Mouse (Mus musculus): ENCODE data around the gene Zfp462. TPM values are rescaled to one million over a fixed set of nuclear protein-coding genes. Genes with fewer than 3 reads are reported as not detected.

Zfp462 gene
- polyA plus RNA-seq, 1 experiment from 2014 or later = 0.21 TPM

- WGBS (ENCODE audit: insufficient replicate concordance) = 73% methylated on average over 3 of the region's 3 CpGs
- H3K9me3 ChIP-seq (replicated peaks) = no peaks in the 10 kb centered on the region
- no peak overlapping the region for H3K27ac ChIP-seq (replicated peaks)
- no peak overlapping the region for H3K4me2 ChIP-seq
- H3K36me3 ChIP-seq (replicated peaks) = no peaks in the 10 kb centered on the region
- H3K4me3 ChIP-seq (replicated peaks) = no peak overlapping the region
- H3K27me3 ChIP-seq = no peaks in the 10 kb centered on the region
- no peak overlapping the region for H3K9ac ChIP-seq
- H3K4me1 ChIP-seq (replicated peaks) = no peaks in the 10 kb centered on the region
- no peak for ATAC-seq (ENCODE audit: insufficient read depth)
Observed at GRCm38 (mm10) chr4:55088153-55088552, 143.3 kb downstream of the Zfp462 start.

GRCm38 (mm10) chr4:55088922-55089321 is 144.1 kb downstream of the Zfp462 start:
- H3K4me1 ChIP-seq (replicated peaks) = no peaks in the 10 kb centered on the region
- ATAC-seq (ENCODE audit: insufficient read depth) = no peak
- WGBS (ENCODE audit: insufficient replicate concordance) = 53% methylated on average over 6 of the region's 6 CpGs
- H3K9ac ChIP-seq = no peak overlapping the region
- H3K27me3 ChIP-seq = no peaks in the 10 kb centered on the region
- no peak overlapping the region for H3K4me2 ChIP-seq
- H3K4me3 ChIP-seq (replicated peaks) = no peak overlapping the region
- H3K27ac ChIP-seq (replicated peaks) = no peak overlapping the region
- no peaks in the 10 kb centered on the region for H3K9me3 ChIP-seq (replicated peaks)
- no peaks in the 10 kb centered on the region for H3K36me3 ChIP-seq (replicated peaks)

- no peaks in the 10 kb centered on the region for H3K4me1 ChIP-seq (replicated peaks)
- H3K27me3 ChIP-seq = no peaks in the 10 kb centered on the region
- no peak overlapping the region for H3K4me2 ChIP-seq
- H3K27ac ChIP-seq (replicated peaks) = no peak overlapping the region
- H3K36me3 ChIP-seq (replicated peaks) = no peaks in the 10 kb centered on the region
- H3K9ac ChIP-seq = no peak overlapping the region
- H3K9me3 ChIP-seq (replicated peaks) = no peaks in the 10 kb centered on the region
- no peak overlapping the region for H3K4me3 ChIP-seq (replicated peaks)
- ATAC-seq (ENCODE audit: insufficient read depth) = no peak
- 31% methylated on average over 2 of the region's 2 CpGs for WGBS (ENCODE audit: insufficient replicate concordance)
Observed at GRCm38 (mm10) chr4:55097157-55097556, 152.3 kb downstream of the Zfp462 start.

- Histone ChIP-seq H3K27me3 (no peaks in the 10 kb centered on the region), H3K4me3 (replicated peaks) (no peak overlapping the region), H3K36me3 (replicated peaks) (no peaks in the 10 kb centered on the region), H3K4me1 (replicated peaks) (no peaks in the 10 kb centered on the region), H3K9me3 (replicated peaks) (no peaks in the 10 kb centered on the region), H3K27ac (replicated peaks) (no peak overlapping the region), H3K4me2 (no peak overlapping the region), H3K9ac (no peak overlapping the region)
- no peak for ATAC-seq (ENCODE audit: insufficient read depth)
- 42% methylated on average over 6 of the region's 6 CpGs for WGBS (ENCODE audit: insufficient replicate concordance)
Observed at GRCm38 (mm10) chr4:55098366-55098765, 153.5 kb downstream of the Zfp462 start.

DNA sequence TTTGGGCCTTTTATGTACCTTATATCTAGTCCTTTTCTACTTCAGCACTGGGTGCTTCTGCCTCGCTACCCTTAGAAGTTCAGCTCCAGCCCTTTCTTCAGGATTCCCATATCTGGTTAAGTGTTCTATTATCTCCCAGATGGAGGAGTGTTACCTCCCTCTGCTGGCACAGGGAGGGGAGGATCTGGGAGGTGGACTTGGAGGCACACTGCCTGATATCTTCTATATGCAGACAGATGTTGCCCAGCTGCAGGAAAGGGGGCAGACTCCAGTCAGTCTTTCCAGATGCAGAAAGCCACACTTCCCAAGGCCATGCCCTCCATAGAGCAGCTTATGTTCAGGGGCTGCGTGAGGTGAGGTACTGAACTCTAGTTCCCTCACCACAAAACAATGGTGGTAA is 156.0 kb downstream of the Zfp462 start:
- H3K9ac ChIP-seq = no peak overlapping the region
- no peaks in the 10 kb centered on the region for H3K36me3 ChIP-seq (replicated peaks)
- H3K4me2 ChIP-seq = no peak overlapping the region
- WGBS (ENCODE audit: insufficient replicate concordance) = 47% methylated on average over 2 of the region's 2 CpGs
- H3K27me3 ChIP-seq = no peaks in the 10 kb centered on the region
- H3K4me3 ChIP-seq (replicated peaks) = no peak overlapping the region
- no peaks in the 10 kb centered on the region for H3K4me1 ChIP-seq (replicated peaks)
- no peak overlapping the region for H3K27ac ChIP-seq (replicated peaks)
- no peak for ATAC-seq (ENCODE audit: insufficient read depth)
- no peaks in the 10 kb centered on the region for H3K9me3 ChIP-seq (replicated peaks)

GRCm38 (mm10) chr4:55101601-55102000 is 156.8 kb downstream of the Zfp462 start:
- Histone ChIP-seq H3K27me3 (no peaks in the 10 kb centered on the region), H3K9me3 (replicated peaks) (no peaks in the 10 kb centered on the region), H3K9ac (no peak overlapping the region), H3K4me1 (replicated peaks) (no peaks in the 10 kb centered on the region), H3K4me2 (no peak overlapping the region), H3K4me3 (replicated peaks) (no peak overlapping the region), H3K27ac (replicated peaks) (no peak overlapping the region), H3K36me3 (replicated peaks) (no peaks in the 10 kb centered on the region)
- ATAC-seq (ENCODE audit: insufficient read depth) = no peak
- WGBS (ENCODE audit: insufficient replicate concordance) = 64% methylated on average over 9 of the region's 9 CpGs

GRCm38 (mm10) chr4:55102382-55102781 is 157.5 kb downstream of the Zfp462 start:
- Histone ChIP-seq H3K9me3 (replicated peaks) (no peaks in the 10 kb centered on the region), H3K4me2 (no peak overlapping the region), H3K4me1 (replicated peaks) (no peaks in the 10 kb centered on the region), H3K4me3 (replicated peaks) (no peak overlapping the region), H3K27ac (replicated peaks) (no peak overlapping the region), H3K36me3 (replicated peaks) (no peaks in the 10 kb centered on the region), H3K9ac (no peak overlapping the region), H3K27me3 (no peaks in the 10 kb centered on the region)
- ATAC-seq (ENCODE audit: insufficient read depth) = no peak
- WGBS (ENCODE audit: insufficient replicate concordance) = 58% methylated on average over 3 of the region's 3 CpGs

DNA sequence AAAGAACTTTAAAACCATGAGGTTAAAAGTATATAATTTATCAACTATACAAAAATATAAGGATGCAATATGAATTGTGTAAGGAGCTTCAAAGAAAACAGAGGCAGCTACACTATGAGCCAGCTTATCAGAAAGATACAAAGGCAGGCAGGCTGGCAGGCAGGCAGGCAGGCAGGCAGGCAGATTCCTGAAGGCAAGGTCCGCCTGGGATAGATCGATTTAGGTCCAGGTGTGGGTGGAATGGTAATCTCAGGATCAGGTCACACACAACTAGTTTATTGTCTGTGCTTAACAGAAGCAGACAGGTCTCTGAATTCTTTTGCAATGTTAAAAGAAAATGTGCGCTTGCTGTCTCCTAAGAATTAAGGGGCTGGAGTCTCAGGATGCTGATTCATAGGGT is 158.7 kb downstream of the Zfp462 start:
- WGBS (ENCODE audit: insufficient replicate concordance) = 44% methylated on average over 3 of the region's 3 CpGs
- no peaks in the 10 kb centered on the region for H3K27me3 ChIP-seq

GRCm38 (mm10) chr4:55117839-55118487 is 173.1 kb downstream of the Zfp462 start:
- Histone ChIP-seq H3K4me3 (replicated peaks) (no peak overlapping the region), H3K9me3 (replicated peaks) (no peaks in the 10 kb centered on the region), H3K4me2 (no peak overlapping the region), H3K4me1 (replicated peaks) (no peaks in the 10 kb centered on the region), H3K36me3 (replicated peaks) (no peaks in the 10 kb centered on the region), H3K27ac (replicated peaks) (no peak overlapping the region), H3K9ac (no peak overlapping the region), H3K27me3 (no peaks in the 10 kb centered on the region)
- no peak for ATAC-seq (ENCODE audit: insufficient read depth)
- WGBS (ENCODE audit: insufficient replicate concordance) = 18% methylated on average over 10 of the region's 10 CpGs

More for the DNA sequence above, 158.7 kb downstream of the Zfp462 start:
- H3K27ac ChIP-seq (replicated peaks) = no peak overlapping the region
- H3K9ac ChIP-seq = no peak overlapping the region
- H3K4me1 ChIP-seq (replicated peaks) = no peaks in the 10 kb centered on the region
- ATAC-seq (ENCODE audit: insufficient read depth) = no peak
- H3K9me3 ChIP-seq (replicated peaks) = no peaks in the 10 kb centered on the region
- no peak overlapping the region for H3K4me2 ChIP-seq
- H3K36me3 ChIP-seq (replicated peaks) = no peaks in the 10 kb centered on the region
- no peak overlapping the region for H3K4me3 ChIP-seq (replicated peaks)

DNA sequence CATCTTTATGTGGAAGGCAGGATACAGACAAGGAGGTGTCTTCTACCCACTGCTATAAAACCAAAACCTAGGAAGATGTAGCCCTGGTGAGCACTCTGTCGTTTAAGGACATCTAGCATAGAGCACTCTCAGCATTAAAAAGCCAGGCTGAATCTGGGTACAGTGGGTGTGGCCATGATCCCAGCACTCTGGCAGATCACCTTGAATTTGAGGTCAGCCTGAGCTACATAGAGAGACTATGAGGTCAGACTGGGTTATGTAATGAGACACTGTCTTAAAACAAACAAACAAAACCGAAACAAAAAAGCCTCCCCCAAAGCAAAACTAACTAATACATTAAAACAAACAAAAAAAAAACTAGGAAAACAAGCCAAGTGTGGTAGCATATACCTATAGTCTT is 176.3 kb downstream of the Zfp462 start:
- Histone ChIP-seq H3K4me1 (replicated peaks) (no peaks in the 10 kb centered on the region), H3K4me2 (no peak overlapping the region), H3K27ac (replicated peaks) (no peak overlapping the region), H3K27me3 (no peaks in the 10 kb centered on the region), H3K4me3 (replicated peaks) (no peak overlapping the region), H3K9me3 (replicated peaks) (no peaks in the 10 kb centered on the region), H3K36me3 (replicated peaks) (no peaks in the 10 kb centered on the region), H3K9ac (no peak overlapping the region)
- ATAC-seq (ENCODE audit: insufficient read depth) = no peak
- WGBS (ENCODE audit: insufficient replicate concordance) = 45% methylated on average over 2 of the region's 2 CpGs

DNA sequence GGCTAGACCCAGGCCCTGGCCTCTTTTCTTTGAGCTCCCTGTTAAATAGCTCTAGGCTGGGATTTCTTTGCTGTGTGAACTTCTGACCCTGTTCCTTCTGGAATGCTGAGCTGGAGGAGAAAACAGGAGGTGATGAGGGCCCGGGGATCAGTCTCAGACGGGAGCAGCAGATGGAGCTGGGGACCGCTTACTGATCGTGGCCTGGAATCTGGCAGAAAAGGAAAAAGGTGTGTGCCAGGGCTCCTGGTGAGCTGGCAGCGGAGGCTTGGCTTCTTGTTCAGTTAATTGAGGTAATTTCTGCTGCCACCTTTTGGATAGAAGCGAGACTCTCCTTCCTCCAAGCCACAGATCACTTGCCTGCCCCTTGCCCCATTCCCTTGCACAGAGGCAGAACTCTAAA is 177.1 kb downstream of the Zfp462 start:
- no peak for ATAC-seq (ENCODE audit: insufficient read depth)
- Histone ChIP-seq H3K27me3 (no peaks in the 10 kb centered on the region), H3K9me3 (replicated peaks) (no peaks in the 10 kb centered on the region), H3K36me3 (replicated peaks) (no peaks in the 10 kb centered on the region), H3K27ac (replicated peaks) (no peak overlapping the region), H3K4me2 (no peak overlapping the region), H3K4me1 (replicated peaks) (no peaks in the 10 kb centered on the region), H3K4me3 (replicated peaks) (no peak overlapping the region), H3K9ac (no peak overlapping the region)
- WGBS (ENCODE audit: insufficient replicate concordance) = 64% methylated on average over 6 of the region's 6 CpGs

GRCm38 (mm10) chr4:55124126-55124525 is 179.3 kb downstream of the Zfp462 start:
- H3K4me3 ChIP-seq (replicated peaks) = no peak overlapping the region
- no peaks in the 10 kb centered on the region for H3K9me3 ChIP-seq (replicated peaks)
- no peaks in the 10 kb centered on the region for H3K27me3 ChIP-seq
- ATAC-seq (ENCODE audit: insufficient read depth) = no peak
- WGBS (ENCODE audit: insufficient replicate concordance) = 44% methylated on average over 3 of the region's 3 CpGs
- no peak overlapping the region for H3K9ac ChIP-seq
- no peaks in the 10 kb centered on the region for H3K4me1 ChIP-seq (replicated peaks)
- H3K4me2 ChIP-seq = no peak overlapping the region
- no peaks in the 10 kb centered on the region for H3K36me3 ChIP-seq (replicated peaks)
- H3K27ac ChIP-seq (replicated peaks) = no peak overlapping the region

All from liver, embryonic 15.5 days (tissue).